Mouse (Mus musculus): Measurements from ENCODE around the gene Cdh13. TPM values are rescaled to one million over a fixed set of nuclear protein-coding genes. Genes with fewer than 3 reads are reported as not detected.

Gene Cdh13
- polyA plus RNA-seq, 1 experiment from 2014 or later, result 56.3 TPM

DNA sequence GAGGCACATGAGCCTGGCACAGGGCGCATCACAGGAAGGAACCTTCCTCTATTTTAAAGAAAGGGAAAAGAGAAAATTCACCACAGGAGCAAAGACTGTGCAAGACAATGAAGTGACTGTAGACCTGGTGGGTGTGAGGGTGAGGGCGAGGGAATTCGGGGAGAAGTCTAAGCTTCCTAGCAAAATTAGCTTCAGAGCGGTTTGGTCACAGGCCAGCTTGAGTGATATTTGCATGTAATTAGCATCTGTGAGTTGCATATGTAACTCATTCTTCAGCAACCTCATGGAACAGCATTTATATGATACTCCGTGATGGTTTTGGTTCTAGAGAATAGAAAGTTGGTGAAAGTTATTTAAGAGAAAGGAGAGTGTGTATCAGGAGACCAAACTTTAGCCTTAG is 73.5 kb downstream of the Cdh13 start:
- WGBS, result 91% methylated on average over 5 of the region's 5 CpGs
- Histone ChIP-seq H3K36me3 (no peaks in the 10 kb centered on the region), H3K9ac (replicated peaks) (no peak overlapping the region), H3K9me3 (no peaks in the 10 kb centered on the region), H3K4me2 (replicated peaks) (no peak overlapping the region), H3K4me1 (replicated peaks) (no peaks in the 10 kb centered on the region), H3K27ac (no peak overlapping the region), H3K4me3 (replicated peaks) (no peak overlapping the region), H3K27me3 (no peaks in the 10 kb centered on the region)
- ATAC-seq, result no peak

DNA sequence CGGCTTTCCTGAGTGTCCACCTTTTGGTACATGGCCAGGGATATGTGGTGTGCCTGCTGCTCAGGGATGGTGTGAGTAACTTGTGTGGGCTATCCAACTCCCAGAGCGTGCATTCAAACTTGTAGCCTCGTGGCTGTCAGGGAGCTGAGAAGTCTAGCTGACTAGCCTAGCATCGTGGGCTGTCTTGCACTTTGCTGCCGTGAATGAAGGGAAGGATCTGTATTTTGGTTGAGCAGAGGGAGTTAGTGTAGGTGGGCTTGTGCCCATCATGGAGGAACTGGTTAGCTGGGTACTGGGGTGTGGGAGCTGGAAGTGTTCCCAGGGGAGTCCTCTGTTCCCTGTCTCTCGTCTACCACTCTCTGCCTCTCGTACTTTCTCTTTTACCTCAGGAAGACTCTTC is 74.1 kb downstream of the Cdh13 start:
- ATAC-seq, result no peak
- Histone ChIP-seq H3K4me1 (replicated peaks) (no peaks in the 10 kb centered on the region), H3K4me3 (replicated peaks) (no peak overlapping the region), H3K27ac (no peak overlapping the region), H3K4me2 (replicated peaks) (no peak overlapping the region), H3K9me3 (no peaks in the 10 kb centered on the region), H3K27me3 (no peaks in the 10 kb centered on the region), H3K36me3 (no peaks in the 10 kb centered on the region), H3K9ac (replicated peaks) (no peak overlapping the region)
- WGBS, result 95% methylated on average over 7 of the region's 7 CpGs

DNA sequence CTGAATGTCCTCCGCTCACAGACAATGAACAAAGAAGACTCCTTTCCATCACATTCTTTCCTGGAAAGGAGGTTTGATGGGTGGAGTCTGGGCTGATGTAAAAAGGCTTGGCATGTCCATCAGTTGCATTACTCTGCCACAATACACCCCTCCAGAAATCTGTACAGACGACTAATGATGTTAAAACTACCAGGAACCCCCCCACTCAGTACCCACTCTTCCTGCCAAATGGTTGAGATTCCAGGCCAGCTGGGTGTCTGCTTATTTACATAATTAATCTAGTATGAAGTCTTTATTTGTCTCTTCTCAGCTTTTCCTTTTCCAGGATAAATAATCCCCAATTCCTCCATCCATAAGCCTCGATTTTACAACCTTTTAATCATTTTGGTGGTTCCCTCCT is 80.2 kb downstream of the Cdh13 start:
- no peak overlapping the region for H3K27ac ChIP-seq
- WGBS, result 59% methylated on average over 3 of the region's 3 CpGs
- H3K27me3 ChIP-seq, result no peaks in the 10 kb centered on the region
- H3K36me3 ChIP-seq, result no peaks in the 10 kb centered on the region
- no peak overlapping the region for H3K9ac ChIP-seq (replicated peaks)
- no peak for ATAC-seq
- H3K4me1 ChIP-seq (replicated peaks), result peaks cover 11% of the 10 kb centered on the region; the same call in 1 of the 2 replicates
- no peak overlapping the region for H3K4me3 ChIP-seq (replicated peaks)
- H3K4me2 ChIP-seq (replicated peaks), result no peak overlapping the region
- H3K9me3 ChIP-seq, result no peaks in the 10 kb centered on the region

DNA sequence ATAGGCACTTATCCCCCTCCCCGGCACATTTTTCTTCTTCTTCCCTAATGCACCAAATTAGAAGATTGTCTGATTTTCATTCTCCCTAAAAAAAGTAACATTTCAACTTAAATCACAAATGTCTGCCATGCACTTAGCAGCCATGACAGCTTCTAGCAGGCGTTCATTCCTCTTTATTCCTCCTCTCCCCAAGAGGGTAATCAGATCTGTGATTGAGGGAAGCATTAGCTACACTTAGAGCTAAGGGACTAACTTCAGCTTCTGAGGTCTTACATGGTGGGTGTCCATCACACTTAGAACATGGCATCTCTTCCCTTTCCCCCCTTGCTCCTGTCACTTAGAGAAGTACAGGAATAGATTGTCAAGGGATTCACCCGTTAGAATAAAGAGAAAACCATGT is 89.6 kb downstream of the Cdh13 start:
- H3K4me2 ChIP-seq (replicated peaks), result no peak overlapping the region
- H3K4me1 ChIP-seq (replicated peaks), result peaks cover 19% of the 10 kb centered on the region
- 92% methylated on average over 3 of the region's 3 CpGs for WGBS
- ATAC-seq, result no peak
- no peaks in the 10 kb centered on the region for H3K27me3 ChIP-seq
- H3K27ac ChIP-seq, result no peak overlapping the region
- H3K9me3 ChIP-seq, result no peaks in the 10 kb centered on the region
- H3K36me3 ChIP-seq, result no peaks in the 10 kb centered on the region
- H3K4me3 ChIP-seq (replicated peaks), result no peak overlapping the region
- no peak overlapping the region for H3K9ac ChIP-seq (replicated peaks)

DNA sequence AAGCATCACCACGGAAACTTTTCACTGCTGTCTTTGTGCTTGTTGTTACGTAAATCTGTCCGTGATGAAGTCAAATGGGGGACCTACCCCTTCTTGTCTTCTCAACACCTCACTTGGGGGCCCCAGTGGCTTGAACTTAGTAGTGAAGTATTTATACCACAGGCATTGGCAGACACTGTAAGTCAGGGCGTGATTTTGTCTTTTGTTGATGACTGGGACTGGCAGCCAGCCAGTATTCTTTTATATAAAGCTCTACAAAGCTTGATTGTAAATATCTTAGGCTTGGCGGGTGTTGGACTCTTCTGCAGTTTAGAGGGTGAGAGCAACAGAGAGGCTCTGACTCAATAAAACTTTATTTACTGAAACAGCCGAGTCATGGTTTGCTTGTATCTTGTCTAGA is 91.2 kb downstream of the Cdh13 start:
- no peak for ATAC-seq
- Histone ChIP-seq H3K9me3 (no peaks in the 10 kb centered on the region), H3K36me3 (no peaks in the 10 kb centered on the region), H3K9ac (replicated peaks) (no peak overlapping the region), H3K27ac (no peak overlapping the region), H3K4me3 (replicated peaks) (no peak overlapping the region), H3K4me2 (replicated peaks) (no peak overlapping the region), H3K4me1 (replicated peaks) (peaks cover 30% of the 10 kb centered on the region), H3K27me3 (no peaks in the 10 kb centered on the region)
- 55% methylated on average over 6 of the region's 6 CpGs for WGBS

DNA sequence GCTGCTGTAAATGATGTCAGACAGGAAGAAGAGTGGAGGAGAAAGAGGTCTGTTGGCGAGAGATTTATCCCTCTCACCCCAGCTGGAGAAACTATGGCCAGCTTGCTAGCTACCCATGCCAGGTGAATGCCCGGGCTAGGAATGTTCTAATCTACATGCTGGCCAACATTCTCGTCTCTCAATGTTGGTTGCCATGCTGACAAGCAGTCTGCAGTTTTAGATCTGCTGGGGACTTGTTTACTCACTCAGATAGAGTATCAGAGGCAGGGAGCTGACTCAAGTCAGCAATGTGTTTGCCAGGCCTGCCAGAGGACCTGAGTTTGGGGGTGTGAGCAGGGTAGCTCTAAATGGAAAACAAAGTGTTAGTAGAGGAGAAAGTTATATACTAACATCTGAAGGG is 93.3 kb downstream of the Cdh13 start:
- Histone ChIP-seq H3K27ac (no peak overlapping the region), H3K4me3 (replicated peaks) (no peak overlapping the region), H3K27me3 (no peaks in the 10 kb centered on the region), H3K9me3 (no peaks in the 10 kb centered on the region), H3K4me1 (replicated peaks) (peaks cover 42% of the 10 kb centered on the region), H3K36me3 (no peaks in the 10 kb centered on the region), H3K4me2 (replicated peaks) (no peak overlapping the region), H3K9ac (replicated peaks) (no peak overlapping the region)
- ATAC-seq, result no peak
- WGBS, result 58% methylated on average over 3 of the region's 3 CpGs

DNA sequence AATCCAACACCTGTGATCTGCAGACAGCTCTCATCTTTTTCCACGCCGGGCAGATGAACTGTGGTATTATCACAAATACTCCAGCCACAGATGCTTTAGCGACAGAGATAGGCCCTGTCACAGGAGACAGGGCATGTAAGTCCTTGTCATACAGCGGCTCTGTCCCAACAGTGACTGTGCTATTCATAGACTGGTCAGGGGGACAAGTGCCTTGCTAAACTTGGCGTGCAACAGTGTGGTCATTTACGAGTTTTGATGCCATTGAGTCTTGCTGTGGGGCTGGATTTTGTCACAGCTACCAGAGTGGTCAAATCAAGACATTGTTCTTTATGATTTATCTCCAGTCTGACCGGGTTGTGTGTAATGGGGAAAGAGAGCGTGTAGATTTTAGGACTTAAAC is 95.5 kb downstream of the Cdh13 start:
- H3K9me3 ChIP-seq, result no peaks in the 10 kb centered on the region
- no peak overlapping the region for H3K4me2 ChIP-seq (replicated peaks)
- no peaks in the 10 kb centered on the region for H3K36me3 ChIP-seq
- peaks cover 40% of the 10 kb centered on the region for H3K4me1 ChIP-seq (replicated peaks)
- ATAC-seq, result no peak
- peak overlapping the region; percentile 65; the same call in 1 of the 2 replicates for H3K27ac ChIP-seq
- no peak overlapping the region for H3K9ac ChIP-seq (replicated peaks)
- 88% methylated on average over 8 of the region's 8 CpGs for WGBS
- H3K4me3 ChIP-seq (replicated peaks), result no peak overlapping the region
- no peaks in the 10 kb centered on the region for H3K27me3 ChIP-seq

DNA sequence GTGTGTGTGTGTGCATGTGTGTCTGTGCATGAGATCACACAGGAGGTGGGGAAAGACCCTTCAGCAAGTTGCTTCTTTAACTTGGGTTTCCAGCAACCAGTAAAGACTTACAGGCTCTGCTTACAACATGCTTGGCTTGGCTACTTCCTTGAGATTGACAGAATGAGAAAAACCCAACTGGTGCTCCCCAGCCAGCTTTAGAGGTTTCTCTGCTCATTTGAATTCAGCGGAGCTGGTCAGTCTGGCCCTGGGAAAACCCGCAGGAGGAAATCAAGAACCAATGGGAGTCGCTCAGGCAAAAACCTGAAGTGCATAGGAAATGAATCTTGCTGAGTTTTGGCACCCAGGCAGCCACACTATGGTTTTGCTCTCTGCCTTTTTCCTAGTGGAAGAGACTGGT is 96.1 kb downstream of the Cdh13 start:
- H3K4me3 ChIP-seq (replicated peaks), result no peak overlapping the region
- H3K27ac ChIP-seq, result peak overlapping the region; percentile 65
- H3K9me3 ChIP-seq, result no peaks in the 10 kb centered on the region
- peaks cover 33% of the 10 kb centered on the region for H3K4me1 ChIP-seq (replicated peaks)
- no peaks in the 10 kb centered on the region for H3K27me3 ChIP-seq
- 19% methylated on average over 3 of the region's 3 CpGs for WGBS
- no peaks in the 10 kb centered on the region for H3K36me3 ChIP-seq
- ATAC-seq, result peak; percentile 76
- H3K9ac ChIP-seq (replicated peaks), result no peak overlapping the region
- no peak overlapping the region for H3K4me2 ChIP-seq (replicated peaks)

DNA sequence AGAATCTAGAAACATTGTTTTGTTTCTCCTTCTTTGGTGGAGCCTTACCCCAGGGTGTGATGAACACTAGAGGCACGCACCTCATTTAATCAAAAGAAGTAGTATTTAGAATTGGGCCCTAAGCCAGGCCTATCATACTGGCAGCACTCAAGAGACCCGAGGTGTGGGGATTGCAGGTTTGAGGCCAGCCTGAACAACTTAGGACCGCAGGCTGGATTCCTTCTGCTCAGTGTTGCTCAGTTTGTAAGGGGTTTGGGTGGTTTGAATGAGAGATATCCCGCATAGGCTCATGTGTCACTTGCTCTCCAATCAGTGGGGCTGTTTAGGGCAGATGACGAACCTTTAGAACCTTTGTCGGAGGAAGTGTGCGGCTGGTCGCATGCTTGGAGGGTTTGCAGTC is 96.5 kb downstream of the Cdh13 start:
- ATAC-seq, result peak; percentile 63
- H3K4me3 ChIP-seq (replicated peaks), result no peak overlapping the region
- 59% methylated on average over 8 of the region's 8 CpGs for WGBS
- no peaks in the 10 kb centered on the region for H3K27me3 ChIP-seq
- no peaks in the 10 kb centered on the region for H3K36me3 ChIP-seq
- no peak overlapping the region for H3K9ac ChIP-seq (replicated peaks)
- peaks cover 29% of the 10 kb centered on the region for H3K4me1 ChIP-seq (replicated peaks)
- H3K9me3 ChIP-seq, result no peaks in the 10 kb centered on the region
- H3K27ac ChIP-seq, result peak overlapping the region; percentile 65
- H3K4me2 ChIP-seq (replicated peaks), result no peak overlapping the region

DNA sequence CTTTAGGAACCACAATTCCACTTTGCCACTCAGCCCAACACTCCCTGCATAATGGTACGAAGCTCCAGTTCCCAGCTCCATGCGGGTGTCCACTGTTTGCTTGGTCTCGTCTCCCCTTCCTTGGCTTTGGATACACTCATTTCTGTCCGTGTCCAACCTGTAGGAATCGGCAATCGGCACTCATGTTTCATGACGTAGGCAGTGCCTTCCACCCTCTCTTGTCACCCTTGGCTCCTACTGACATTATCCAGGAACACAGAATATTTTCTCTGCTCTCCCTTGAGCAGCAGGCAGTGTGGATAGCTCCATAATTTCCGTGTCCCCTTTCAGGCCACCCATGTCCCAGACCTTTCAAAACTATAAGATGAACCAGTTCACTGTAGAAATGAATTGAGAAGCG is 97.2 kb downstream of the Cdh13 start:
- Histone ChIP-seq H3K9ac (replicated peaks) (no peak overlapping the region), H3K36me3 (no peaks in the 10 kb centered on the region), H3K9me3 (no peaks in the 10 kb centered on the region), H3K4me1 (replicated peaks) (peaks cover 26% of the 10 kb centered on the region), H3K27ac (peak overlapping the region; percentile 58), H3K4me3 (replicated peaks) (no peak overlapping the region), H3K27me3 (no peaks in the 10 kb centered on the region), H3K4me2 (replicated peaks) (no peak overlapping the region)
- WGBS, result 60% methylated on average over 9 of the region's 9 CpGs
- ATAC-seq, result no peak

DNA sequence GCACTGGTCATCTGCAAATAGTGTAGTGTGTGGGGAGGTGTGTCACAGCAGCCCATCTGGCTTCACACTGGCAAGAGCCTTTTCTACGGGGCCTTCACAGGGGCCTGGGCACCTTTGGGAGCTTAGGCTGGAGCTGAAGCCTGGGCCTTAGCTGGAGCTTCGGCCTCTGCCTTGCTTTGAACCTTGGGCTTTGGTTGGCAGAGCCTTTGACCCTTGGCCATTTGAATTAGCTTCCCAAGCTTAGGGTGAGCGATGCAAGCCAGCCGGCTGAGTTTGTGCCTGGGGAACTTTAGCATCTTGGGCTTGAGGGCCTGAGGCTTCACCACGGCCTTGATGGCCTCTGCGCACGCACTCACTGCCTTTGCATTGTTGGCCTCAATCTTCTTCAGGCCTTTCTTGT is 98.1 kb downstream of the Cdh13 start:
- no peak for ATAC-seq
- Histone ChIP-seq H3K36me3 (no peaks in the 10 kb centered on the region), H3K4me1 (replicated peaks) (peaks cover 26% of the 10 kb centered on the region), H3K27ac (no peak overlapping the region), H3K4me3 (replicated peaks) (no peak overlapping the region), H3K4me2 (replicated peaks) (no peak overlapping the region), H3K27me3 (no peaks in the 10 kb centered on the region), H3K9ac (replicated peaks) (no peak overlapping the region), H3K9me3 (no peaks in the 10 kb centered on the region)
- 90% methylated on average over 7 of the region's 7 CpGs for WGBS

DNA sequence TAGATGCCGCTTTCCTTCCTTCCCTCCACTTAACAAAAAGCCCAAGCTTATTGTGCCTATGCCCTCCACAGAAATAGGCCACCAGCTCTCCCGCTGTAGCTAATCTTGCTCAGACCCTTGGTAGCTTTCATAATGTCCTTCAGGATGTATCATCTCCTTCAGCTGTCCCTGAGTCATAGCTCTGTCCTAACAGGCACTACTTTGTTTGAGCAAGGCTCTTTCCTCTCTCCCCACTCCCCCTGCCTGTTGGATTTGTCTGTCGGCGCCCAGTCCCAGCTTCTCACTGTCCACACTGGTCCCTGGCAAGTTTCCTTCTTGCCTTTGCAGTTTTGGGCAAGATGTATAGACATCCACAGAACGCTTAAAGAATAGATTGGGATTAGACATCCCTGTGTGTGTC is 100.8 kb downstream of the Cdh13 start:
- no peaks in the 10 kb centered on the region for H3K36me3 ChIP-seq

DNA sequence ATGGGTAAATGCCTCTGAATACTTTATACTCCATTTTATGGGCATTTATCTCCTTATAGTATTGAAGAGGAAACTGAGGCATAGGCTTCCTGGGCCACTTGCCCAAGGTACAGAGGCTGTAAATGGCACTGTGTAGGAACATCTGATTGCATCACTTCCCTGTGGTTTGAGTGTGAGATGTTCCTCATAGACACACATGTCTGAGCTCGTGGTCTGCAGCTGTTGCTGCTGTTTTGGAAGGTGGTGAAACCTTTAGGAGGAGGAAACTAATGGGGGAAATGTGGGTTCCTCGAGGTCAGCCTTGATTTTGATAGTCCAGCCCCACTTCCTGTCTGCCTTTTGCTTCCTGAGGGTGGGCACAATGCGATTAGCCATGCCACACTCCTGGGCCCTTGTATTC is 105.9 kb downstream of the Cdh13 start:
- H3K27ac ChIP-seq, result no peak overlapping the region
- H3K9me3 ChIP-seq, result no peaks in the 10 kb centered on the region
- H3K27me3 ChIP-seq, result no peaks in the 10 kb centered on the region
- ATAC-seq, result no peak
- H3K9ac ChIP-seq (replicated peaks), result no peak overlapping the region
- no peaks in the 10 kb centered on the region for H3K36me3 ChIP-seq
- no peaks in the 10 kb centered on the region for H3K4me1 ChIP-seq (replicated peaks)
- H3K4me2 ChIP-seq (replicated peaks), result no peak overlapping the region
- 74% methylated on average over 3 of the region's 3 CpGs for whole genome bisulfite sequencing
- H3K4me3 ChIP-seq (replicated peaks), result no peak overlapping the region

More for the DNA sequence above, 100.8 kb downstream of the Cdh13 start:
- Histone ChIP-seq H3K4me3 (replicated peaks) (no peak overlapping the region), H3K9me3 (no peaks in the 10 kb centered on the region), H3K4me1 (replicated peaks) (peaks cover 16% of the 10 kb centered on the region), H3K9ac (replicated peaks) (no peak overlapping the region), H3K4me2 (replicated peaks) (no peak overlapping the region), H3K27me3 (no peaks in the 10 kb centered on the region), H3K27ac (no peak overlapping the region)
- 95% methylated on average over 5 of the region's 5 CpGs for WGBS
- ATAC-seq, result no peak
